Mouse (Mus musculus): Measurements from ENCODE around the gene Rag1.

GRCm38 (mm10) chr2:101648361-101648760, 940 bp downstream of the Rag1 start:
- no peak for TF ChIP-seq EP300 (IDR thresholded peaks at IDR 0.05; ENCODE audit: low read depth)
- TF ChIP-seq CTCF (IDR thresholded peaks at IDR 0.05; ENCODE audit: low read depth), result no peak

All from heart, postnatal 0 days (tissue).